Mouse (Mus musculus): ENCODE data around the gene Tmub2.

GRCm38 (mm10) chr11:102334973-102335700 lies 50.4 kb downstream of the Tmub2 start:
- TF ChIP-seq POLR2A (IDR thresholded peaks at IDR 0.05; ENCODE audit: insufficient read depth, low read depth, low read length) (no peak), CTCF (IDR thresholded peaks at IDR 0.05; ENCODE audit: insufficient read depth, low read depth, low read length) (no peak)

Measured in olfactory bulb, adult 2 months (tissue).